Comparison of ENCODE assay signal across 9 mouse cellular contexts in genomic region chr6:115601322-115601714, GRCm38 (mm10). TPM values are rescaled to one million over a fixed set of nuclear protein-coding genes. Genes with fewer than 3 reads are reported as not detected.
DNase-seq lines count a peak whose midpoint lies in the region; ATAC-seq lines count a peak whose summit lies in the region.
"Had no signal": no experiment of that assay in that cellular context is flagged by ENCODE, and none has a peak within 500 bp of the region (broad histone marks: within the 10 kb centered on the region; RNA-seq: fewer than 3 reads in every experiment).

No protein-coding gene starts in this region.

- no peaks in the 10 kb centered on the region for H3K9me3 ChIP-seq in kidney, embryonic 15.5 days (replicated peaks)
- no peaks in the 10 kb centered on the region for H3K9me3 ChIP-seq in embryonic facial prominence, embryonic 13.5 days
- no peaks in the 10 kb centered on the region for H3K9me3 ChIP-seq in intestine, embryonic 16.5 days (ENCODE audit: control insufficient read depth, low read length)

- ATAC-seq in kidney, embryonic 15.5 days (replicated peaks; ENCODE audit: low FRiP score), result no peak
- ATAC-seq in embryonic facial prominence, embryonic 13.5 days (ENCODE audit: insufficient number of reproducible peaks, insufficient read depth, low FRiP score, low TSS enrichment, low read depth), result no peak
- no peak for ATAC-seq in intestine, embryonic 16.5 days

- peak overlapping the region; percentile 96 for H3K4me3 ChIP-seq in kidney, embryonic 15.5 days (replicated peaks)
- H3K4me3 ChIP-seq in embryonic facial prominence, embryonic 13.5 days, result peak overlapping the region; percentile 89
- peak overlapping the region; percentile 87 for H3K4me3 ChIP-seq in intestine, embryonic 16.5 days (ENCODE audit: low read length)

- H3K36me3 ChIP-seq in kidney, embryonic 15.5 days, result peaks cover 9% of the 10 kb centered on the region
- peaks cover 15% of the 10 kb centered on the region for H3K36me3 ChIP-seq in embryonic facial prominence, embryonic 13.5 days
- no peaks in the 10 kb centered on the region for H3K36me3 ChIP-seq in intestine, embryonic 16.5 days (ENCODE audit: control insufficient read depth, insufficient read depth, low read length)

- whole genome bisulfite sequencing in kidney, embryonic 15.5 days, result 68% methylated on average over 4 of the region's 4 CpGs
- 62% methylated on average over 4 of the region's 4 CpGs for WGBS in embryonic facial prominence, embryonic 13.5 days
- WGBS in intestine, embryonic 16.5 days, result 62% methylated on average over 4 of the region's 4 CpGs

- no peak overlapping the region for H3K27ac ChIP-seq in kidney, embryonic 15.5 days
- no peak overlapping the region for H3K27ac ChIP-seq in embryonic facial prominence, embryonic 13.5 days
- H3K27ac ChIP-seq in intestine, embryonic 16.5 days (ENCODE audit: low read length), result no peak overlapping the region

- no peaks in the 10 kb centered on the region for H3K27me3 ChIP-seq in kidney, embryonic 15.5 days
- H3K27me3 ChIP-seq in embryonic facial prominence, embryonic 13.5 days, result no peaks in the 10 kb centered on the region
- no peaks in the 10 kb centered on the region for H3K27me3 ChIP-seq in intestine, embryonic 16.5 days (replicated peaks; ENCODE audit: control insufficient read depth, insufficient read depth, low read length)

- peak overlapping the region; percentile 76 for H3K4me2 ChIP-seq in kidney, embryonic 15.5 days
- peak overlapping the region; percentile 73 for H3K4me2 ChIP-seq in embryonic facial prominence, embryonic 13.5 days
- peak overlapping the region; percentile 17 for H3K4me2 ChIP-seq in intestine, embryonic 16.5 days (ENCODE audit: low read depth, low read length)

- no peak for DNase-seq in kidney, adult 9 months
- DNase-seq in neural tube, embryonic 10.5 days (ENCODE audit: extremely low spot score, low spot score), result peak; percentile 23
- DNase-seq in layer of hippocampus, adult 9-10 months (ENCODE audit: low spot score), result no peak
- no peak for DNase-seq in embryo, embryonic 9.5 days (ENCODE audit: extremely low spot score)
- no peak for DNase-seq in gastrocnemius, postnatal 4 days (ENCODE audit: low spot score in 2 of 2)

- peaks cover 11% of the 10 kb centered on the region for H3K4me1 ChIP-seq in kidney, embryonic 15.5 days
- peaks cover 11% of the 10 kb centered on the region for H3K4me1 ChIP-seq in embryonic facial prominence, embryonic 13.5 days
- H3K4me1 ChIP-seq in intestine, embryonic 16.5 days (ENCODE audit: control insufficient read depth, insufficient read depth, low read length), result peaks cover 4% of the 10 kb centered on the region; the same call in 1 of the 2 replicates

- H3K9ac ChIP-seq in kidney, embryonic 15.5 days, result no peak overlapping the region
- no peak overlapping the region for H3K9ac ChIP-seq in embryonic facial prominence, embryonic 13.5 days
- no peak overlapping the region for H3K9ac ChIP-seq in intestine, embryonic 16.5 days (ENCODE audit: low read depth, low read length)

RNA-seq across cellular contexts. Expression of gene Mkrn2, which starts 0.4 kb away (rescaled TPM):
- polyA plus RNA-seq in kidney, embryonic 15.5 days (2015; fragmentation: Nextera tagmentation; extraction: Ambion mirVana), result 27.6 and 28.2 TPM in 2 replicates
- 25.3 and 35.9 TPM in 2 replicates for polyA plus RNA-seq in embryonic facial prominence, embryonic 13.5 days (2015; fragmentation: Nextera tagmentation; extraction: Ambion mirVana)
- 25.6 and 25.9 TPM in 2 replicates for polyA plus RNA-seq in intestine, embryonic 16.5 days (2015; fragmentation: Nextera tagmentation; extraction: Ambion mirVana)
- total RNA-seq in gastrocnemius, postnatal 4 days (2021), result 10 to 100 TPM; 38.2 to 40.9 TPM

RNA-seq across cellular contexts. Expression of gene Mkrn2os, which starts 8.9 kb away (rescaled TPM):
- polyA plus RNA-seq in kidney, embryonic 15.5 days (2015; fragmentation: Nextera tagmentation; extraction: Ambion mirVana), result 3.5 and 4.2 TPM in 2 replicates
- 0.18 and 1.3 TPM in 2 replicates for polyA plus RNA-seq in embryonic facial prominence, embryonic 13.5 days (2015; fragmentation: Nextera tagmentation; extraction: Ambion mirVana)
- polyA plus RNA-seq in intestine, embryonic 16.5 days (2015; fragmentation: Nextera tagmentation; extraction: Ambion mirVana), result 51.3 and 56.2 TPM in 2 replicates
- total RNA-seq in gastrocnemius, postnatal 4 days (2021), result under 1 TPM; 0.26 to 0.29 TPM
- polyA plus RNA-seq: macrophage had no signal

RNA-seq across cellular contexts. Expression of gene Tsen2, which starts 56.9 kb away (rescaled TPM):
- polyA plus RNA-seq in kidney, embryonic 15.5 days (2015; fragmentation: Nextera tagmentation; extraction: Ambion mirVana), result 31.3 and 32.9 TPM in 2 replicates
- polyA plus RNA-seq in embryonic facial prominence, embryonic 13.5 days (2015; fragmentation: Nextera tagmentation; extraction: Ambion mirVana), result 35.0 and 35.4 TPM in 2 replicates
- polyA plus RNA-seq in intestine, embryonic 16.5 days (2015; fragmentation: Nextera tagmentation; extraction: Ambion mirVana), result 22.6 and 25.5 TPM in 2 replicates
- total RNA-seq in gastrocnemius, postnatal 4 days (2021), result 10 to 100 TPM; 14.7 to 18.7 TPM

Comparison
In these comparisons a context has a peak if more than half of its experiments do, and no peak if none do; other contexts are left out.
1. H3K4me2 ChIP-seq: peak in every context shown above with its lines; median percentile 76 in kidney, embryonic 15.5 days; 73 in embryonic facial prominence, embryonic 13.5 days; 17 in intestine, embryonic 16.5 days.
2. RNA of gene Mkrn2os, which starts 8.9 kb away (polyA plus RNA-seq): 51.3 to 56.2 TPM in intestine, embryonic 16.5 days; 3.5 to 4.2 TPM in kidney, embryonic 15.5 days and 0.18 to 1.3 TPM in embryonic facial prominence, embryonic 13.5 days; every median in the first group is over 10 times any median in the second.
3. Peak in every context shown above with its lines, with median percentiles within 50 percentile points of each other: H3K4me3 ChIP-seq.